Mouse (Mus musculus): Measurements from ENCODE around the gene Ehbp1l1. TPM values are rescaled to one million over a fixed set of nuclear protein-coding genes. Genes with fewer than 3 reads are reported as not detected.

The Ehbp1l1 gene
- total and polyA plus RNA-seq, 2 experiments from 2014 or later: 19.7 to 43.0 TPM

DNA sequence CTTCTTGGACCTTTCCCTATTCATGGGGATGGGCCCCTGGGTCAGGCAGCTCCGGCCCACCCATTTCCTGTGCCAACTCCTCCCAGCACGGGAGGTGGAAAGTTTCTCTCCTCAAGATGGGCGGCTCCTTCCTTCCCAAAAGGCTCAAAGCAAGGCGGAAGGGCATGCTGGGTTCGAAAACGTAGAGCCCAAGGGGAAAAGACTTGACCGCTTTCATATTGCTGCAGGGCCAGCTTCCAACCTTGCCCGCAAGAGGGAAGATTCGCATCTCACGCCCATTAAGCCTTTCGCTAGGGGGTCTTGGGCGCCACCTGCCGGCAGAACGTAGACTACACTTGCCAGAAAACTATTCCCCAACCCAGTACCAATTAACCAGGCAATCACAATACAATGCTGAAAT lies 1.6 kb upstream of the Ehbp1l1 start:
- no peaks in the 10 kb centered on the region for H3K27me3 ChIP-seq (ENCODE audit: insufficient read depth, low read length)
- H3K36me3 ChIP-seq (ENCODE audit: insufficient read depth, low read length): no peaks in the 10 kb centered on the region
- WGBS: 3% methylated on average over 14 of the region's 14 CpGs
- peak; percentile 30 for ATAC-seq
- H3K9me3 ChIP-seq (ENCODE audit: low read length): no peaks in the 10 kb centered on the region
- H3K4me2 ChIP-seq (ENCODE audit: low read depth, low read length): peak overlapping the region; percentile 96
- peak overlapping the region; percentile 97 for H3K4me3 ChIP-seq (ENCODE audit: low read length)
- H3K27ac ChIP-seq: peak overlapping the region; percentile 96
- H3K4me1 ChIP-seq (ENCODE audit: insufficient read depth, low read length): peaks cover 37% of the 10 kb centered on the region
- peak; percentile 99 for TF ChIP-seq CTCF (IDR thresholded peaks at IDR 0.05; ENCODE audit: low read depth)
- DNase-seq (ENCODE audit: low spot score): peak; percentile 93
- H3K9ac ChIP-seq (replicated peaks; ENCODE audit: low read length): peak overlapping the region; percentile 98

- DNase-seq (ENCODE audit: low spot score) (no peak), ATAC-seq (no peak)
- WGBS: 79% methylated on average over 15 of the region's 15 CpGs
- H3K27ac ChIP-seq: peak overlapping the region; percentile 36; the same call in 1 of the 2 replicates
- H3K4me2 ChIP-seq (ENCODE audit: low read depth, low read length): peak overlapping the region; percentile 96
- peak overlapping the region; percentile 97 for H3K4me3 ChIP-seq (ENCODE audit: low read length)
- H3K9ac ChIP-seq (replicated peaks; ENCODE audit: low read length): 0 out of 2 replicates have a peak overlapping the region, but pooled peaks have one; percentile 22
- no peaks in the 10 kb centered on the region for H3K27me3 ChIP-seq (ENCODE audit: insufficient read depth, low read length)
- H3K9me3 ChIP-seq (ENCODE audit: low read length): no peaks in the 10 kb centered on the region
- no peaks in the 10 kb centered on the region for H3K36me3 ChIP-seq (ENCODE audit: insufficient read depth, low read length)
- TF ChIP-seq CTCF (IDR thresholded peaks at IDR 0.05; ENCODE audit: low read depth): no peak
- peaks cover 37% of the 10 kb centered on the region for H3K4me1 ChIP-seq (ENCODE audit: insufficient read depth, low read length)
Measured at GRCm38 (mm10) chr19:5726961-5727578, 953 bp upstream of the Ehbp1l1 start.

- no peak for DNase-seq (ENCODE audit: low spot score)
- Histone ChIP-seq H3K9ac (replicated peaks; ENCODE audit: low read length) (peak overlapping the region; percentile 42; the same call in 1 of the 2 replicates), H3K4me1 (ENCODE audit: insufficient read depth, low read length) (peaks cover 24% of the 10 kb centered on the region), H3K36me3 (ENCODE audit: insufficient read depth, low read length) (peaks cover 16% of the 10 kb centered on the region), H3K9me3 (ENCODE audit: low read length) (no peaks in the 10 kb centered on the region), H3K27ac (no peak overlapping the region), H3K4me2 (ENCODE audit: low read depth, low read length) (peak overlapping the region; percentile 96), H3K4me3 (ENCODE audit: low read length) (no peak overlapping the region), H3K27me3 (ENCODE audit: insufficient read depth, low read length) (no peaks in the 10 kb centered on the region)
- WGBS: 73% methylated on average over 12 of the region's 12 CpGs
- ATAC-seq: no peak
- no peak for TF ChIP-seq CTCF (IDR thresholded peaks at IDR 0.05; ENCODE audit: low read depth)
Measured at GRCm38 (mm10) chr19:5725029-5725707, 949 bp downstream of the Ehbp1l1 start.

DNA sequence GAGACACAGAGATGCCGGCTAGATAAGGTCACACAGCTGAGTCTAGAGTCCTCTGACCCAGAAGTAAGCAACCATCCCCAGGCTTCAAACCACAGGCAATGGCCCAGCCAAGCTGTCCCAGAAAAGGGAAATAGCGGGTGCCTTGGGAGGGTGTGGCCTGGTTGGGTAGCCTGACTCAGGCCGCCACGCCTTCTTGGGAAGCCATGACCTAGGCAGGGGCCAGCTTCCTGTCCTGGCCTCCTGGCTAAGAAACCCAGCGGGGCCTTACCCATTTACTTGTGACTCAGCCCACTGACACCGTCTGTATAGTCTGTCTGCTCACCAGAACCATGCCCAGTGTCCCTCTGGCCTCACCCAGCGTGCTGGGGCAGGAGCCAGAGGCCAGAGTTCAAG lies 1.6 kb downstream of the Ehbp1l1 start:
- H3K9ac ChIP-seq (replicated peaks; ENCODE audit: low read length): no peak overlapping the region
- no peak for TF ChIP-seq CTCF (IDR thresholded peaks at IDR 0.05; ENCODE audit: low read depth)
- peaks cover 20% of the 10 kb centered on the region for H3K4me1 ChIP-seq (ENCODE audit: insufficient read depth, low read length)
- H3K9me3 ChIP-seq (ENCODE audit: low read length): no peaks in the 10 kb centered on the region
- H3K4me3 ChIP-seq (ENCODE audit: low read length): no peak overlapping the region
- ATAC-seq (no peak), DNase-seq (ENCODE audit: low spot score) (no peak)
- H3K4me2 ChIP-seq (ENCODE audit: low read depth, low read length): peak overlapping the region; percentile 96; the same call in 1 of the 2 replicates
- 83% methylated on average over 7 of the region's 7 CpGs for WGBS
- H3K27ac ChIP-seq: no peak overlapping the region
- H3K27me3 ChIP-seq (ENCODE audit: insufficient read depth, low read length): no peaks in the 10 kb centered on the region
- H3K36me3 ChIP-seq (ENCODE audit: insufficient read depth, low read length): peaks cover 22% of the 10 kb centered on the region

DNA sequence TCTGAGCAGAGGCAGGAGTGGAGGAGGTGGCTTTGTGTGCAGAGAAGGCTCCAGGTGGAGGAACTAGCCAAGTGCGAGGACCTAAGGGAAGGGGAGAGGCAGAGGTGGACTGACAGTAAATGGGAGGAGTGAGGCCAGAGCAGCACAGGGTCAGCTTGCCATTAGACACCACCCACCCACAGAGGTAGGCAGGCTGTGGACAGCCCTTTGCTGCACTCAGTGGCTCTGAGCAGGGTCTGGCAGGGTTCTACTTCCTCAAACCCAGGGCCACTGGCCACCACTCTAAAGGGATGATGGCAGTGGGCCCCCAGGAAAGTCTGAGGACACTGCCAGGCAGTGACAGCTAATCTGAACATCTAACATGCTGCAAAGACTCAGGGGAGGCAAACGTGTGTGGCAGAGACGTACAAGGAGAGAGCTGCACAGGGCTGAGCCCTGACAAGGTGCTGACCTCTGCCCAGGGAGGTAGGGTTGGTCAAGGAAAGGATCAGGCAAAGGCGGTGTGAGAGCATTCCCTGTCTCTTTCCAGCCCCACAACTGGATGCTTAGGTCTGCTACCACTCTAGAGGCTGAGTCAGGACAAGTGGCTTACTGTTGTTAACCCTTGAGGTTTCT lies 2.1 kb downstream of the Ehbp1l1 start:
- H3K27me3 ChIP-seq (ENCODE audit: insufficient read depth, low read length): no peaks in the 10 kb centered on the region
- DNase-seq (ENCODE audit: low spot score) (no peak), ATAC-seq (no peak)
- peaks cover 27% of the 10 kb centered on the region for H3K36me3 ChIP-seq (ENCODE audit: insufficient read depth, low read length)
- WGBS: 74% methylated on average over 4 of the region's 4 CpGs
- no peak overlapping the region for H3K27ac ChIP-seq
- H3K4me1 ChIP-seq (ENCODE audit: insufficient read depth, low read length): peaks cover 20% of the 10 kb centered on the region
- no peaks in the 10 kb centered on the region for H3K9me3 ChIP-seq (ENCODE audit: low read length)
- H3K4me2 ChIP-seq (ENCODE audit: low read depth, low read length): 0 out of 2 replicates have a peak overlapping the region, but pooled peaks have one; percentile 96
- no peak for TF ChIP-seq CTCF (IDR thresholded peaks at IDR 0.05; ENCODE audit: low read depth)
- H3K9ac ChIP-seq (replicated peaks; ENCODE audit: low read length): no peak overlapping the region
- H3K4me3 ChIP-seq (ENCODE audit: low read length): no peak overlapping the region

- Histone ChIP-seq H3K4me3 (ENCODE audit: low read length) (no peak overlapping the region), H3K4me1 (ENCODE audit: insufficient read depth, low read length) (peaks cover 20% of the 10 kb centered on the region), H3K36me3 (ENCODE audit: insufficient read depth, low read length) (peaks cover 31% of the 10 kb centered on the region), H3K27ac (no peak overlapping the region), H3K9ac (replicated peaks; ENCODE audit: low read length) (no peak overlapping the region), H3K27me3 (ENCODE audit: insufficient read depth, low read length) (no peaks in the 10 kb centered on the region), H3K9me3 (ENCODE audit: low read length) (no peaks in the 10 kb centered on the region), H3K4me2 (ENCODE audit: low read depth, low read length) (no peak overlapping the region)
- DNase-seq (ENCODE audit: low spot score) (no peak), ATAC-seq (no peak)
- 94% methylated on average over 7 of the region's 7 CpGs for WGBS
- TF ChIP-seq CTCF (IDR thresholded peaks at IDR 0.05; ENCODE audit: low read depth): no peak
Measured at GRCm38 (mm10) chr19:5722848-5723425, 3.2 kb downstream of the Ehbp1l1 start.

All from hindbrain, postnatal 0 days (tissue).